Mouse (Mus musculus) small intestine, adult 2 months (tissue): Measurements from ENCODE around the gene Tmem251.

Source experiments
- CTCF ChIP-seq: fragments of 200-500 bp; IDR thresholded peaks from 2 replicates; pipeline ENCODE4 v1.5.1; 2012; ENCODE audit warnings: low read depth, mild to moderate bottlenecking, control low read depth, inconsistent platforms, low read length, moderate library complexity, mixed read lengths; ENCODE audit not compliant: insufficient replicate concordance, insufficient read length; ENCODE audit errors: extremely low read depth
- POLR2A ChIP-seq: fragments of 200-500 bp; IDR thresholded peaks from 2 replicates; pipeline ENCODE4 v1.6.1; 2012; ENCODE audit warnings: low read depth, mild to moderate bottlenecking, control low read depth, inconsistent platforms, low read length, moderate library complexity

DNA sequence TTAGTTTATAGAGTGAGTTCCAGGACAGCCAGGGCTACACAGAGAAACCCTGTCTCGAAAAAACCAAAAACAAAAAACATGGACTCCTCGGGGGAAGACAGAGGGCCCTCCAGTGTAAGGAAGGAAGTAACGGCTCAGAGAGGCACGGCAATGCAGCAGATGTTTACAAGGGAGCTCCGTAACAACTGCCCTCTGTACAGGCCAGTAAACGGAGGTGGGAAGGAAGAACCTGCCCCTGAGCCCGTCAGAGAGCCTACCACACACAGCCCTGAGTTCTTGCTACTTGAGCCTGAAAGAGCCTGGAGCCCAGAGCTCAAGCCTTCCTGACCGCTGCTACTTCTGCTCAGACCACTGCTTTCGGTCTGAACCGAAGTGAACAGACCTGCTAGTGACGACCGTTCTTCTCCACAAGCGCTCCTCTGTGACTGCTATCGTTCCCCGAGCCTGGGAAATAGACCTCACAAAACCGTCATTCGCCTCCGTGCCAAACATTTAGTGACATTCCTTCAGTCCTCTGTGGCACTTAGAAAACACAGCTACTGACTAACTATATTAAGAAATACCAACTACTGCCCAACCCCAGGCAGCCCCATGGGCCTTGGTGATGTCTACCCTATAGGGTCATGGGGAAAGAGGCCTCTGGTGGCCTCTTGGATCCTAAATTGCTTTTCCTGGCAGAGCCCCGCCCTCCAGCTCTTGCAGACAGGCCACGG is 30.3 kb upstream of the Tmem251 start:
- TF ChIP-seq CTCF (no peak), POLR2A (no peak)
